Mouse (Mus musculus) hindbrain, embryonic 12.5 days (tissue): ENCODE results near the gene Trmt61a. TPM values are rescaled to one million over a fixed set of nuclear protein-coding genes. Genes with fewer than 3 reads are reported as not detected.
A peak's percentile ranks its signal among the peaks of the same experiment; 100 is the strongest.
"Not testable (repeated sequence)": the region's sequence is repeated elsewhere in the genome, so short reads cannot be mapped to it uniquely, and the experiment has no call there.

Source experiments
- ATAC-seq: fragments of 200-750 bp; cut with Nextera tagmentation; 2 replicates; pipeline ENCODE4 v1.8.0; 2017; ENCODE audit warnings: moderate TSS enrichment; ENCODE audit not compliant: low FRiP score
- H3K27ac ChIP-seq: fragments of 300-500 bp; sonication (generic); 2 replicates; pipeline ENCODE4 v1.5.1; 2016; ENCODE audit warnings: mild to moderate bottlenecking
- H3K27me3 ChIP-seq: fragments of 300-500 bp; sonication (generic); 2 replicates; pipeline ENCODE4 v1.6.1; 2016; ENCODE audit warnings: mild to moderate bottlenecking
- H3K36me3 ChIP-seq: fragments of 300-500 bp; sonication (generic); 2 replicates; pipeline ENCODE4 v1.6.1; 2016; ENCODE audit warnings: mild to moderate bottlenecking
- H3K4me1 ChIP-seq: fragments of 300-500 bp; sonication (generic); 2 replicates; pipeline ENCODE4 v1.6.1; 2016
- H3K4me2 ChIP-seq: fragments of 300-500 bp; sonication (generic); replicated peaks from 2 replicates; pipeline ENCODE4 v1.6.1; 2016; ENCODE audit warnings: mild to moderate bottlenecking
- H3K4me3 ChIP-seq: fragments of 300-500 bp; sonication (generic); 2 replicates; pipeline ENCODE4 v1.5.1; 2016; ENCODE audit warnings: mild to moderate bottlenecking
- H3K9ac ChIP-seq: fragments of 300-500 bp; sonication (generic); 2 replicates; pipeline ENCODE4 v1.6.1; 2016; ENCODE audit warnings: mild to moderate bottlenecking, moderate library complexity
- H3K9me3 ChIP-seq: fragments of 300-500 bp; sonication (generic); replicated peaks from 2 replicates; pipeline ENCODE4 v1.6.1; 2016; ENCODE audit warnings: mild to moderate bottlenecking
- WGBS: fragments of 180-500 bp; shearing (Covaris S2); methylation state at CpG from one replicate; pipeline ENCODE4 v1.1.7; 2016; 5-methylcytosine and 5-hydroxymethylcytosine counted together
- polyA plus RNA-seq: library from polyadenylated mRNA; unstranded; fragments of >200 nt; fragmentation: Nextera tagmentation; extraction: Ambion mirVana; gene quantifications from 2 replicates; pipeline ENCODE4 v1.2.1, GENCODE M21; 2016

Trmt61a gene
- polyA plus RNA-seq, result 10.7 and 10.8 TPM in 2 replicates

GRCm38 (mm10) chr12:111677882-111678669 is at the start of gene Trmt61a:
Gene Trmt61a, plus strand, starts transcription at chr12:111678105.
- peak within 1 kb of the TSS; percentile 72 for H3K9ac ChIP-seq
- H3K36me3 ChIP-seq, result peaks cover 24% of the 10 kb centered on the region
- H3K27me3 ChIP-seq, result peaks cover 16% of the 10 kb centered on the region
- H3K9me3 ChIP-seq, result no peaks in the 10 kb centered on the region
- H3K4me2 ChIP-seq, result peak within 1 kb of the TSS; percentile 98
- H3K27ac ChIP-seq, result peak within 1 kb of the TSS; percentile 92
- WGBS, result under 1% methylated on average over 51 of the region's 51 CpGs
- peak within 1 kb of the TSS; percentile 84 for H3K4me3 ChIP-seq
- peaks cover 26% of the 10 kb centered on the region for H3K4me1 ChIP-seq
- peak; percentile 88 for ATAC-seq

DNA sequence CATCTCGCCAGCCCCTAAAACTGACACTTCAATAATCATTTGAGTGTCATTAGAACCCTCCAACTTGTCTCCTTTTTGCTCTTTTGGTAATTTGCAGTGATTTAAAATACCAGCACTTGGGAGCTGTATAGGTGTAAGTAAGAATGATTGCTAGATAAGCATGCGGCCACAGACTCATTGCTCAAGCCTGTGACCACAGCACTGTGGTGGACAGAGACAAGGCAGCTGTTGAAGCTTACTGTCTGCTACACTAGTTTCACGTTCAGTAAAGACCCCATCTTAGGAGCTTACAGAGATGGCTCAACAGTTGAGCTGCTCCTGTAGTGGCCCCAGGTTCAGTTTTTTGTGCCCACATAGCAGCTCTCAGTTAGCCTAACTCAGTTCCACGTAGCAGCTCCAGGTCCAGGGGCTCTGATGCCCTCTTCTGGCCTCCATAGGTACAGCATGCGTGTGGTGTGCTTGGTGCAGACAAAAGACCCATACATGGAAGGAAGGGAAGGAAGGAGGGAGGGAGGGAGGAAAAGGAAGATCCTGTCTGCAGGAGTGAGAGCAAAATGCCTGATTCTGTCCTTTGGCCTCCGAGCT is 29.8 kb upstream of the Trmt61a start:
- H3K4me1 ChIP-seq, result no peaks in the 10 kb centered on the region
- WGBS, result 60% methylated on average over 6 of the region's 6 CpGs
- no peak overlapping the region for H3K9ac ChIP-seq
- H3K4me3 ChIP-seq, result no peak overlapping the region
- peak overlapping the region; percentile 12; the same call in 1 of the 2 replicates for H3K27ac ChIP-seq
- H3K9me3 ChIP-seq, result no peaks in the 10 kb centered on the region
- no peaks in the 10 kb centered on the region for H3K27me3 ChIP-seq
- H3K4me2 ChIP-seq, result no peak overlapping the region
- peaks cover 88% of the 10 kb centered on the region for H3K36me3 ChIP-seq
- peak; percentile 58 for ATAC-seq

GRCm38 (mm10) chr12:111652953-111653352 is 25.0 kb upstream of the Trmt61a start:
- ATAC-seq, result no peak
- Histone ChIP-seq H3K4me3 (no peak overlapping the region), H3K27me3 (no peaks in the 10 kb centered on the region), H3K27ac (no peak overlapping the region), H3K4me2 (no peak overlapping the region), H3K9ac (no peak overlapping the region), H3K9me3 (no peaks in the 10 kb centered on the region), H3K4me1 (0 out of 2 replicates have a peak, but pooled peaks cover 3% of the 10 kb centered on the region), H3K36me3 (peaks cover 81% of the 10 kb centered on the region)
- WGBS, result 85% methylated on average over 3 of the region's 3 CpGs

GRCm38 (mm10) chr12:111653434-111653833 is 24.5 kb upstream of the Trmt61a start:
- Histone ChIP-seq H3K4me2 (no peak overlapping the region), H3K4me3 (no peak overlapping the region), H3K4me1 (0 out of 2 replicates have a peak, but pooled peaks cover 3% of the 10 kb centered on the region), H3K9ac (no peak overlapping the region), H3K27me3 (no peaks in the 10 kb centered on the region), H3K36me3 (peaks cover 80% of the 10 kb centered on the region), H3K9me3 (no peaks in the 10 kb centered on the region), H3K27ac (no peak overlapping the region)
- WGBS, result 36% methylated on average over 3 of the region's 3 CpGs
- peak; percentile 19; the same call in 1 of the 2 replicates for ATAC-seq

GRCm38 (mm10) chr12:111655695-111656094 is 22.2 kb upstream of the Trmt61a start:
- no peak for ATAC-seq
- H3K9ac ChIP-seq, result no peak overlapping the region
- H3K4me3 ChIP-seq, result no peak overlapping the region
- no peaks in the 10 kb centered on the region for H3K27me3 ChIP-seq
- 93% methylated on average over 11 of the region's 11 CpGs for WGBS
- H3K4me1 ChIP-seq, result peaks cover 3% of the 10 kb centered on the region; the same call in 1 of the 2 replicates
- peaks cover 71% of the 10 kb centered on the region for H3K36me3 ChIP-seq
- H3K27ac ChIP-seq, result no peak overlapping the region
- no peaks in the 10 kb centered on the region for H3K9me3 ChIP-seq
- no peak overlapping the region for H3K4me2 ChIP-seq

GRCm38 (mm10) chr12:111659331-111659730 is 18.6 kb upstream of the Trmt61a start:
- ATAC-seq, result no peak
- Histone ChIP-seq H3K9ac (no peak overlapping the region), H3K9me3 (no peaks in the 10 kb centered on the region), H3K27ac (no peak overlapping the region), H3K36me3 (peaks cover 60% of the 10 kb centered on the region), H3K27me3 (no peaks in the 10 kb centered on the region), H3K4me2 (no peak overlapping the region), H3K4me1 (peaks cover 8% of the 10 kb centered on the region; the same call in 1 of the 2 replicates), H3K4me3 (no peak overlapping the region)
- WGBS, result 95% methylated on average over 4 of the region's 4 CpGs

DNA sequence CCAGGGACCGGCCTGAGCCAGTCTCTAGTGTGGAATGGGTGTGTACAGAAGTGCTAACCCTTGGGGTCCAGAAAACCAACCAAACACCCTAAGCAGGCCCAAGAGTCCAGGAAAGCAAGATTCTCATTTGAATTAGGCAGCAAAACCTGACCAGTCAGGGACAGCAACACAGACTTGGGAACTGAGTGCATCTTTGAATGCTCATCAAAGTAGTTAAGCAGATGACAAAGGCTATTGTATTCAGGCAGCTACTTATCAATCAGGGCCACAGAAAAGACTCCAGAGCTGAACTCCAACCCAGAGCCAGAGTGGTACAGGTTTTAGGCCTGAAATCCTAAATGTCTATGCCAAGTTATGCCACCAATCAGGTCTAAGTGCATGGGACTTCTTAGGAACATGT is 17.3 kb upstream of the Trmt61a start:
- no peak for ATAC-seq
- Histone ChIP-seq H3K9ac (no peak overlapping the region), H3K4me3 (no peak overlapping the region), H3K4me1 (peaks cover 8% of the 10 kb centered on the region; the same call in 1 of the 2 replicates), H3K9me3 (no peaks in the 10 kb centered on the region), H3K27me3 (no peaks in the 10 kb centered on the region), H3K27ac (no peak overlapping the region), H3K4me2 (no peak overlapping the region), H3K36me3 (peaks cover 47% of the 10 kb centered on the region)
- 90% methylated on average over 1 of the region's 1 CpGs for WGBS

GRCm38 (mm10) chr12:111661554-111661953 is 16.4 kb upstream of the Trmt61a start:
- H3K27ac ChIP-seq, H3K9ac ChIP-seq, H3K27me3 ChIP-seq, H3K4me1 ChIP-seq, H3K4me3 ChIP-seq, ATAC-seq, H3K9me3 ChIP-seq, H3K4me2 ChIP-seq: not testable (repeated sequence)
- 98% methylated on average over 11 of the region's 11 CpGs for WGBS
- H3K36me3 ChIP-seq, result peaks cover 39% of the 10 kb centered on the region

DNA sequence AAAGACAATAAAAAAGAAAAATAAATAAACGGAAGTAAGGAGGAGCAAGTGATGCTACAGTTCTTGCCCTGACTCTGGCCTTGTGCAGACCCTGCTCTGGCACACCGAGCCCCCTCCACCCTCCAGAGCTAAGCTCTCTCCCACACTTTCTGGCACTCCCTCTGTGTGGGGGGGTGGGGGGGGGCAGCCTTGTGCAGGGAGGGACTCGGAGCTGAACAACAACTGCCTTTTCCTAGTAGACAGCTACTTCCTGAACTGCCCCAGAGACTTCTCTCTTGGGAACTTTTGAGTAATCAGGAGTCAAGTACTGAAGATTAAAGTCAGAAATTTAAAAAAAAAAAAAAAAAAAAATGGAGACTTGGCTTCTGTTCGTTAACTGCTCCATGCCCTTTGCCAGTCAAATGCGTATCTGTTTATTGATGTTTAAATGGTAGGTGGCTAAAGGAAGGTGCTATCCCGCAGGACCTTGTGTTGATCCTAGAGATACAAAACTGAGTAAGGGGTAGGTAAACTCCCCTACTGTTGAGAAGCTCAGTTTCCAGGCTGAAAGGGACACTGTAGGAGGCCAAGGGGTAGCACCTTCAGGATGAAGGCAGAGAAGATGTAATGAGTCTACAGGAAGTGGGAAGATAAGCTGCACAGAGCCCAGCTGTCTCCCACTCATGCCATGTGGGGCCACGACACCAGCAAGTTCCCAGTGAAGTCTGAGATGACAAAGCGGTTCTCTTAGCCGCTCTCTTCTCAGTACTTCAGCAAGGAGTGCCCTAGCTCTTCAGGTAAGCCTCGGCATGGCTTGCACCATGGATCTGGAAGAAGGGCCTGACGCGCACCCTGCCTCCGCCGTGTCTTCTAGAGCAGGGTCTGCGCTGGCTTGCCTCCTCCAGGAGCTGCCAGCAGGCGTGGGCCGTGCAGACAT is 14.4 kb upstream of the Trmt61a start:
- no peak overlapping the region for H3K9ac ChIP-seq
- H3K27ac ChIP-seq, result no peak overlapping the region
- ATAC-seq, result no peak
- peaks cover 13% of the 10 kb centered on the region for H3K4me1 ChIP-seq
- H3K9me3 ChIP-seq, result no peaks in the 10 kb centered on the region
- H3K27me3 ChIP-seq, result no peaks in the 10 kb centered on the region
- no peak overlapping the region for H3K4me2 ChIP-seq
- no peak overlapping the region for H3K4me3 ChIP-seq
- peaks cover 33% of the 10 kb centered on the region for H3K36me3 ChIP-seq
- WGBS, result 77% methylated on average over 17 of the region's 17 CpGs

DNA sequence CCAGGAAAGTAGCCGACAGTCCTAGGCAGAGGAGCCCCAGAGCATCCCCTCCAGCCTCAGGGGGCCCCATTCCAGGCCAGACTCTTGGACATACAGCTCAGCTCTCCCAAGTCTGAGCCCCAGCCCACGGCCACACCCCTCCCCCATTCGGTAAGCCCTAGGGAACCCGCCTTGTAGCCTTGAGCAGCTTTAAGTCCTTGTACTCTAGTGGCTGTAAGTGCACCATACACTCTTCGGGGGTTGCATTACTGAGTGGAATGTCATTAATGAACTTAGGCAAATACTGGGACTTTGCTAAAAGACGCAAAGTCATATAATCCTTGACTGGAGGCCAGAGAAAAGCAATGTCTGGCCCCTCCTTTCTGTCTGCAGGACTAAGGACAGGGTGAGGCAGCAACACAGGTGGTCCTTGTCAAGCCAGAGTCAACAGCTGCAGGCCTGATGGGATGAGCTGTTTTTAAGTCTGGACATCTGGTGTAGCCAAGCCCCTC is 13.7 kb upstream of the Trmt61a start:
- ATAC-seq, result no peak
- Histone ChIP-seq H3K9ac (no peak overlapping the region), H3K4me3 (no peak overlapping the region), H3K27ac (0 out of 2 replicates have a peak overlapping the region, but pooled peaks have one; percentile 7), H3K4me1 (peaks cover 20% of the 10 kb centered on the region), H3K4me2 (no peak overlapping the region), H3K9me3 (no peaks in the 10 kb centered on the region), H3K36me3 (peaks cover 28% of the 10 kb centered on the region), H3K27me3 (no peaks in the 10 kb centered on the region)
- 53% methylated on average over 6 of the region's 6 CpGs for WGBS

GRCm38 (mm10) chr12:111665041-111665880 is 12.6 kb upstream of the Trmt61a start:
- no peaks in the 10 kb centered on the region for H3K27me3 ChIP-seq
- ATAC-seq, result no peak
- no peaks in the 10 kb centered on the region for H3K9me3 ChIP-seq
- H3K4me1 ChIP-seq, result peaks cover 31% of the 10 kb centered on the region
- peaks cover 33% of the 10 kb centered on the region for H3K36me3 ChIP-seq
- H3K27ac ChIP-seq, result no peak overlapping the region
- H3K9ac ChIP-seq, result no peak overlapping the region
- H3K4me2 ChIP-seq, result no peak overlapping the region
- 82% methylated on average over 13 of the region's 13 CpGs for WGBS
- no peak overlapping the region for H3K4me3 ChIP-seq
